In the genomic region with DNA sequence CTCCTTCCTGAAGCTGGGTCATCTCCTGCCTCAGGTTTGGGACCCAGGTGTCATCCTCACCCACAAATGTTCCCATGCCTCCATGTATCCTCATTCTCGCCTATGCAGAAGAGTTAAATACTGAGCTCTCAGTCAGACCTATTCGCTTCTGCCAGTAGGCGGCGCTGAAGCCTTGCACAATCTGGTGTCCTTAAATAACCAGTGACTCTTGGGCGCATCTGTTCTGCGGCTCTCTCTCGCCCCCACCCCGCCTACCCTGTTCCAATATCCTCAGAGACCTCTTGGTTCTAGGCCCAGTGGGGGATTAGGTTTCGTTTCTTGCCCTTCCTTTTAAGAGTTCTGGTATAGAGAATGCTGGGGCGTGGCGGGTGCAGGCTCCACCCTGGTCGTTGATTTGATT, we compare ENCODE assay signal across 8 mouse cellular contexts. TPM values are rescaled to one million over a fixed set of nuclear protein-coding genes. Genes with fewer than 3 reads are reported as not detected.
DNase-seq lines count a peak whose midpoint lies in the region; ATAC-seq and TF ChIP-seq lines count a peak whose summit lies in the region.

No protein-coding gene starts in this region.

- H3K4me1 ChIP-seq in embryonic facial prominence, embryonic 11.5 days (ENCODE audit: control insufficient read depth, insufficient read depth, low read length) = peaks cover 3% of the 10 kb centered on the region; the same call in 1 of the 2 replicates
- no peaks in the 10 kb centered on the region for H3K4me1 ChIP-seq in heart, adult 2 months (ENCODE audit: control insufficient read depth, insufficient read depth, low read length)
- peaks cover 5% of the 10 kb centered on the region; the same call in 1 of the 2 replicates for H3K4me1 ChIP-seq in kidney, adult 2 months (ENCODE audit: control insufficient read depth, insufficient read depth, low read length)
- H3K4me1 ChIP-seq in limb, embryonic 11.5 days (ENCODE audit: control insufficient read depth, insufficient read depth, low read length) = peaks cover 6% of the 10 kb centered on the region
- peaks cover 6% of the 10 kb centered on the region for H3K4me1 ChIP-seq in midbrain, postnatal 0 days (ENCODE audit: insufficient read depth, low read length)

- ATAC-seq in embryonic facial prominence, embryonic 11.5 days (replicated peaks; ENCODE audit: insufficient number of reproducible peaks, low FRiP score, low TSS enrichment, low read depth) = peak; percentile 68
- ATAC-seq in limb, embryonic 11.5 days (ENCODE audit: insufficient number of reproducible peaks, low FRiP score, low TSS enrichment, low read depth) = peak; percentile 44; the same call in 1 of the 2 replicates
- ATAC-seq in midbrain, postnatal 0 days (ENCODE audit: low FRiP score) = peak; percentile 83

- DNase-seq in 3T3-L1 (ENCODE audit: low read depth, low spot score) = peak; percentile 89
- DNase-seq in adrenal gland, postnatal 14 days = peak; percentile 89
- DNase-seq in embryonic facial prominence, embryonic 11.5 days (ENCODE audit: low spot score) = peak; percentile 96
- peak; percentile 80 to 86 for DNase-seq in heart, adult 2 months
- DNase-seq in kidney, adult 2 months = peak; percentile 87
- peak; percentile 94 for DNase-seq in limb, embryonic 11.5 days (ENCODE audit: low spot score)
- DNase-seq in midbrain, postnatal 0 days (ENCODE audit: low spot score) = peak; percentile 96
- DNase-seq in spleen, postnatal 10 days (ENCODE audit: low spot score in 2 of 2) = peak; percentile 56 to 84

- TF ChIP-seq EP300 in heart, adult 2 months (IDR thresholded peaks at IDR 0.05; ENCODE audit: insufficient read depth, low read depth, low read length) = peak; percentile 82

- TF ChIP-seq CTCF in heart, adult 2 months (IDR thresholded peaks at IDR 0.05) = peak; percentile 98; the same call in 1 of the 2 replicates
- peak; percentile 93 for TF ChIP-seq CTCF in kidney, adult 2 months (conservative IDR thresholded peaks at IDR 0.05; ENCODE audit: insufficient read depth, insufficient read length, low read depth, low read length)
- TF ChIP-seq CTCF in midbrain, postnatal 0 days (IDR thresholded peaks at IDR 0.05) = peak; percentile 96

- WGBS in embryonic facial prominence, embryonic 11.5 days = under 1% methylated on average over 12 of the region's 12 CpGs
- 4% methylated on average over 12 of the region's 12 CpGs for WGBS in heart, adult 2 months
- WGBS in kidney, adult 2 months = 8% methylated on average over 12 of the region's 12 CpGs
- 2% methylated on average over 12 of the region's 12 CpGs for WGBS in limb, embryonic 11.5 days
- under 1% methylated on average over 12 of the region's 12 CpGs for WGBS in midbrain, postnatal 0 days

- no peak overlapping the region for H3K27ac ChIP-seq in embryonic facial prominence, embryonic 11.5 days (replicated peaks; ENCODE audit: low read depth, low read length)
- no peak overlapping the region for H3K27ac ChIP-seq in heart, adult 2 months
- no peak overlapping the region for H3K27ac ChIP-seq in kidney, adult 2 months (ENCODE audit: insufficient read depth, low read depth, low read length)
- H3K27ac ChIP-seq in limb, embryonic 11.5 days (replicated peaks; ENCODE audit: low read depth, low read length) = no peak overlapping the region
- H3K27ac ChIP-seq in midbrain, postnatal 0 days (ENCODE audit: low read depth, low read length) = no peak overlapping the region

- H3K4me3 ChIP-seq in embryonic facial prominence, embryonic 11.5 days (ENCODE audit: low read depth, low read length) = no peak overlapping the region
- no peak overlapping the region for H3K4me3 ChIP-seq in heart, adult 2 months
- no peak overlapping the region for H3K4me3 ChIP-seq in kidney, adult 2 months (ENCODE audit: insufficient read depth, low read depth, low read length)
- no peak overlapping the region for H3K4me3 ChIP-seq in limb, embryonic 11.5 days (ENCODE audit: low read depth, low read length)
- H3K4me3 ChIP-seq in midbrain, postnatal 0 days (ENCODE audit: low read depth, low read length) = peak overlapping the region; percentile 16; the same call in 1 of the 2 replicates

- H3K9me3 ChIP-seq in embryonic facial prominence, embryonic 11.5 days (replicated peaks; ENCODE audit: control insufficient read depth, low read length) = no peaks in the 10 kb centered on the region
- no peaks in the 10 kb centered on the region for H3K9me3 ChIP-seq in limb, embryonic 11.5 days (ENCODE audit: control insufficient read depth, low read length)
- H3K9me3 ChIP-seq in midbrain, postnatal 0 days (ENCODE audit: low read length) = no peaks in the 10 kb centered on the region

- H3K27me3 ChIP-seq in embryonic facial prominence, embryonic 11.5 days (ENCODE audit: control insufficient read depth, insufficient read depth, low read length) = peaks cover 67% of the 10 kb centered on the region
- peaks cover 4% of the 10 kb centered on the region; the same call in 1 of the 2 replicates for H3K27me3 ChIP-seq in heart, adult 2 months (ENCODE audit: control insufficient read depth, insufficient read depth, low read length)
- peaks cover 1% of the 10 kb centered on the region; the same call in 1 of the 2 replicates for H3K27me3 ChIP-seq in kidney, adult 2 months (replicated peaks; ENCODE audit: control insufficient read depth, insufficient read depth, low read length)
- H3K27me3 ChIP-seq in limb, embryonic 11.5 days (ENCODE audit: control insufficient read depth, insufficient read depth, low read length) = peaks cover 78% of the 10 kb centered on the region
- H3K27me3 ChIP-seq in midbrain, postnatal 0 days (ENCODE audit: insufficient read depth, low read length) = peaks cover 66% of the 10 kb centered on the region

- no peak overlapping the region for H3K9ac ChIP-seq in embryonic facial prominence, embryonic 11.5 days (replicated peaks; ENCODE audit: low read length)
- no peak overlapping the region for H3K9ac ChIP-seq in heart, adult 2 months (ENCODE audit: low read depth, low read length)
- H3K9ac ChIP-seq in limb, embryonic 11.5 days (ENCODE audit: low read length) = no peak overlapping the region
- no peak overlapping the region for H3K9ac ChIP-seq in midbrain, postnatal 0 days (replicated peaks; ENCODE audit: low read length, poor library complexity, severe bottlenecking)

- no peaks in the 10 kb centered on the region for H3K36me3 ChIP-seq in embryonic facial prominence, embryonic 11.5 days (replicated peaks; ENCODE audit: control insufficient read depth, insufficient read depth, low read depth, low read length)
- no peaks in the 10 kb centered on the region for H3K36me3 ChIP-seq in heart, adult 2 months (ENCODE audit: control insufficient read depth, insufficient read depth, low read length)
- H3K36me3 ChIP-seq in kidney, adult 2 months (ENCODE audit: control insufficient read depth, insufficient read depth, low read length) = no peaks in the 10 kb centered on the region
- H3K36me3 ChIP-seq in limb, embryonic 11.5 days (ENCODE audit: control insufficient read depth, insufficient read depth, low read length) = no peaks in the 10 kb centered on the region
- no peaks in the 10 kb centered on the region for H3K36me3 ChIP-seq in midbrain, postnatal 0 days (ENCODE audit: insufficient read depth, low read length)

- TF ChIP-seq POLR2A in heart, adult 2 months (IDR thresholded peaks at IDR 0.05; ENCODE audit: insufficient read depth, low read depth, low read length) = no peak
- TF ChIP-seq POLR2A in kidney, adult 2 months (IDR thresholded peaks at IDR 0.05; ENCODE audit: low read depth, low read length) = no peak

- intact Hi-C loops in heart, adult 2 months (cut with DNase I) = loop anchor here (1.0 to 2.0 kb wide), 3 partner anchors 46 to 502 kb away; no protein-coding TSS in a partner anchor

- H3K4me2 ChIP-seq in embryonic facial prominence, embryonic 11.5 days (ENCODE audit: low read depth, low read length) = no peak overlapping the region
- H3K4me2 ChIP-seq in limb, embryonic 11.5 days (ENCODE audit: low read depth, severe bottlenecking) = no peak overlapping the region
- peak overlapping the region; percentile 44 for H3K4me2 ChIP-seq in midbrain, postnatal 0 days (ENCODE audit: low read depth, low read length, poor library complexity, severe bottlenecking)

- no peaks in the 10 kb centered on the region for H3K79me2 ChIP-seq in heart, adult 2 months (replicated peaks; ENCODE audit: control insufficient read depth, insufficient read depth, low read length)

RNA-seq across cellular contexts. Expression of a gene that starts 2.5 kb away (rescaled TPM):
- 0.30 and 0.53 TPM in 2 replicates for total RNA-seq in adrenal gland, postnatal 14 days (2021)
- polyA plus RNA-seq in embryonic facial prominence, embryonic 11.5 days (2014; fragmentation: Nextera tagmentation; extraction: Ambion mirVana) = 4.9 and 6.6 TPM in 2 replicates
- not detected for total RNA-seq in heart, adult 2 months (2021)
- 0.29 TPM in 1 of 2 replicates, not detected in the other for polyA plus RNA-seq in heart, adult 2 months (2012; rRNA removed)
- polyA plus RNA-seq in kidney, adult 2 months (2012; rRNA removed) = 14.4 and 18.7 TPM in 2 replicates
- 0.16 and 0.33 TPM in 2 replicates for polyA plus RNA-seq in limb, embryonic 11.5 days (2014; fragmentation: Nextera tagmentation; extraction: Ambion mirVana)
- total RNA-seq in midbrain, postnatal 0 days (2014; rRNA removed) = 2.8 and 2.9 TPM in 2 replicates
- 0.88 and 1.0 TPM in 2 replicates for polyA plus RNA-seq in midbrain, postnatal 0 days (2015; fragmentation: Nextera tagmentation; extraction: Ambion mirVana)

RNA-seq across cellular contexts. Expression of a gene that starts 28.9 kb away (rescaled TPM):
- total RNA-seq in adrenal gland, postnatal 14 days (2021) = 30.9 and 37.3 TPM in 2 replicates
- polyA plus RNA-seq in embryonic facial prominence, embryonic 11.5 days (2014; fragmentation: Nextera tagmentation; extraction: Ambion mirVana) = 6.0 and 6.5 TPM in 2 replicates
- total RNA-seq in heart, adult 2 months (2021) = 10 to 100 TPM; 27.9 to 31.8 TPM
- polyA plus RNA-seq in heart, adult 2 months (2012; rRNA removed) = 33.7 and 38.6 TPM in 2 replicates
- 25.4 and 27.6 TPM in 2 replicates for polyA plus RNA-seq in kidney, adult 2 months (2012; rRNA removed)
- 6.6 and 9.0 TPM in 2 replicates for polyA plus RNA-seq in limb, embryonic 11.5 days (2014; fragmentation: Nextera tagmentation; extraction: Ambion mirVana)
- total RNA-seq in midbrain, postnatal 0 days (2014; rRNA removed) = 10.1 and 12.6 TPM in 2 replicates
- 3.6 and 4.0 TPM in 2 replicates for polyA plus RNA-seq in midbrain, postnatal 0 days (2015; fragmentation: Nextera tagmentation; extraction: Ambion mirVana)

RNA-seq across cellular contexts. Expression of a gene that starts 58.5 kb away (rescaled TPM):
- 21.9 and 22.5 TPM in 2 replicates for total RNA-seq in adrenal gland, postnatal 14 days (2021)
- 32.8 and 33.0 TPM in 2 replicates for polyA plus RNA-seq in embryonic facial prominence, embryonic 11.5 days (2014; fragmentation: Nextera tagmentation; extraction: Ambion mirVana)
- total RNA-seq in heart, adult 2 months (2021) = 1 to 10 TPM; 6.4 to 7.1 TPM
- 10.7 and 12.8 TPM in 2 replicates for polyA plus RNA-seq in heart, adult 2 months (2012; rRNA removed)
- 12.1 and 15.7 TPM in 2 replicates for polyA plus RNA-seq in kidney, adult 2 months (2012; rRNA removed)
- polyA plus RNA-seq in limb, embryonic 11.5 days (2014; fragmentation: Nextera tagmentation; extraction: Ambion mirVana) = 34.1 and 35.6 TPM in 2 replicates
- total RNA-seq in midbrain, postnatal 0 days (2014; rRNA removed) = 37.0 and 55.1 TPM in 2 replicates
- 20.5 and 21.1 TPM in 2 replicates for polyA plus RNA-seq in midbrain, postnatal 0 days (2015; fragmentation: Nextera tagmentation; extraction: Ambion mirVana)
